Mouse (Mus musculus): ENCODE measurements around the gene Ppp2r2c. TPM values are rescaled to one million over a fixed set of nuclear protein-coding genes. Genes with fewer than 3 reads are reported as not detected.

Ppp2r2c gene
- total and polyA plus RNA-seq, 3 experiments = 0.05 TPM; not detected in 2

GRCm38 (mm10) chr5:36866701-36867250, 1.5 kb upstream of the Ppp2r2c start:
- Histone ChIP-seq H3K9me3 (replicated peaks) (peaks cover 15% of the 10 kb centered on the region), H3K4me1 (ENCODE audit: insufficient read depth, low read depth, low read length) (no peaks in the 10 kb centered on the region), H3K4me3 (ENCODE audit: low read depth, low read length) (no peak overlapping the region), H3K36me3 (replicated peaks) (no peaks in the 10 kb centered on the region), H3K27me3 (ENCODE audit: insufficient read depth, low read length) (no peaks in the 10 kb centered on the region; the same call in 1 of the 2 replicates)
- DNase-seq (ENCODE audit: low spot score) = no peak
- TF ChIP-seq GATA2 (IDR thresholded peaks at IDR 0.05; ENCODE audit: borderline replicate concordance, low read depth, low read length) (no peak), POLR2AphosphoS5 (IDR thresholded peaks at IDR 0.05; ENCODE audit: insufficient replicate concordance, low read depth, low read length) (no peak)
- ATAC-seq (ENCODE audit: extremely low read depth, insufficient number of reproducible peaks, low FRiP score, poor library complexity, severe bottlenecking) = no peak

- no peaks in the 10 kb centered on the region for H3K36me3 ChIP-seq (replicated peaks)
- H3K4me1 ChIP-seq (ENCODE audit: insufficient read depth, low read depth, low read length) = no peaks in the 10 kb centered on the region
- ATAC-seq (ENCODE audit: extremely low read depth, insufficient number of reproducible peaks, low FRiP score, poor library complexity, severe bottlenecking) (no peak), DNase-seq (ENCODE audit: low spot score) (no peak)
- no peaks in the 10 kb centered on the region; the same call in 1 of the 2 replicates for H3K27me3 ChIP-seq (ENCODE audit: insufficient read depth, low read length)
- TF ChIP-seq GATA1 (IDR thresholded peaks at IDR 0.05; ENCODE audit: borderline replicate concordance, low read length) (no peak), TAL1 (conservative IDR thresholded peaks at IDR 0.05; ENCODE audit: low read depth, low read length) (no peak), POLR2AphosphoS5 (IDR thresholded peaks at IDR 0.05; ENCODE audit: insufficient replicate concordance, low read depth, low read length) (no peak), GATA2 (IDR thresholded peaks at IDR 0.05; ENCODE audit: borderline replicate concordance, low read depth, low read length) (no peak), CTCF (IDR thresholded peaks at IDR 0.05; ENCODE audit: low read depth, low read length) (no peak)
- H3K4me3 ChIP-seq (ENCODE audit: low read depth, low read length) = no peak overlapping the region
- peaks cover 15% of the 10 kb centered on the region for H3K9me3 ChIP-seq (replicated peaks)
These were observed 752 bp upstream of the Ppp2r2c start for GRCm38 (mm10) chr5:36867561-36867960.

GRCm38 (mm10) chr5:36869186-36869577, 869 bp downstream of the Ppp2r2c start:
- no peak for DNase-seq (ENCODE audit: low spot score)
- no peaks in the 10 kb centered on the region; the same call in 1 of the 2 replicates for H3K27me3 ChIP-seq (ENCODE audit: insufficient read depth, low read length)

GRCm38 (mm10) chr5:36869578-36870236, 1.4 kb downstream of the Ppp2r2c start:
- no peaks in the 10 kb centered on the region for H3K4me1 ChIP-seq (ENCODE audit: insufficient read depth, low read depth, low read length)
- peaks cover 15% of the 10 kb centered on the region for H3K9me3 ChIP-seq (replicated peaks)
- H3K36me3 ChIP-seq (replicated peaks) = no peaks in the 10 kb centered on the region
- ATAC-seq (ENCODE audit: extremely low read depth, insufficient number of reproducible peaks, low FRiP score, poor library complexity, severe bottlenecking) (no peak), DNase-seq (ENCODE audit: low spot score) (no peak)
- H3K4me3 ChIP-seq (ENCODE audit: low read depth, low read length) = no peak overlapping the region
- TF ChIP-seq POLR2AphosphoS5 (IDR thresholded peaks at IDR 0.05; ENCODE audit: insufficient replicate concordance, low read depth, low read length) (no peak), GATA1 (IDR thresholded peaks at IDR 0.05; ENCODE audit: borderline replicate concordance, low read length) (no peak), TAL1 (conservative IDR thresholded peaks at IDR 0.05; ENCODE audit: low read depth, low read length) (no peak), CTCF (IDR thresholded peaks at IDR 0.05; ENCODE audit: low read depth, low read length) (no peak), GATA2 (IDR thresholded peaks at IDR 0.05; ENCODE audit: borderline replicate concordance, low read depth, low read length) (no peak)
- no peaks in the 10 kb centered on the region; the same call in 1 of the 2 replicates for H3K27me3 ChIP-seq (ENCODE audit: insufficient read depth, low read length)

More at GRCm38 (mm10) chr5:36869186-36869577, 869 bp downstream of the Ppp2r2c start:
- no peaks in the 10 kb centered on the region for H3K4me1 ChIP-seq (ENCODE audit: insufficient read depth, low read depth, low read length)
- no peak overlapping the region for H3K4me3 ChIP-seq (ENCODE audit: low read depth, low read length)
- peaks cover 15% of the 10 kb centered on the region for H3K9me3 ChIP-seq (replicated peaks)
- no peak for ATAC-seq (ENCODE audit: extremely low read depth, insufficient number of reproducible peaks, low FRiP score, poor library complexity, severe bottlenecking)
- H3K36me3 ChIP-seq (replicated peaks) = no peaks in the 10 kb centered on the region
- TF ChIP-seq GATA2 (IDR thresholded peaks at IDR 0.05; ENCODE audit: borderline replicate concordance, low read depth, low read length) (no peak), POLR2AphosphoS5 (IDR thresholded peaks at IDR 0.05; ENCODE audit: insufficient replicate concordance, low read depth, low read length) (no peak), GATA1 (IDR thresholded peaks at IDR 0.05; ENCODE audit: borderline replicate concordance, low read length) (no peak), TAL1 (conservative IDR thresholded peaks at IDR 0.05; ENCODE audit: low read depth, low read length) (no peak)

GRCm38 (mm10) chr5:36870916-36871315, 2.6 kb downstream of the Ppp2r2c start:
- no peak for DNase-seq (ENCODE audit: low spot score)
- Histone ChIP-seq H3K36me3 (replicated peaks) (no peaks in the 10 kb centered on the region), H3K27me3 (ENCODE audit: insufficient read depth, low read length) (no peaks in the 10 kb centered on the region; the same call in 1 of the 2 replicates), H3K4me1 (ENCODE audit: insufficient read depth, low read depth, low read length) (no peaks in the 10 kb centered on the region), H3K9me3 (replicated peaks) (peaks cover 15% of the 10 kb centered on the region), H3K4me3 (ENCODE audit: low read depth, low read length) (no peak overlapping the region)
- no peak for TF ChIP-seq POLR2AphosphoS5 (IDR thresholded peaks at IDR 0.05; ENCODE audit: insufficient replicate concordance, low read depth, low read length)
- no peak for TF ChIP-seq GATA2 (IDR thresholded peaks at IDR 0.05; ENCODE audit: borderline replicate concordance, low read depth, low read length)
- TF ChIP-seq TAL1 (conservative IDR thresholded peaks at IDR 0.05; ENCODE audit: low read depth, low read length) = no peak
- no peak for TF ChIP-seq CTCF (IDR thresholded peaks at IDR 0.05; ENCODE audit: low read depth, low read length)
- TF ChIP-seq GATA1 (IDR thresholded peaks at IDR 0.05; ENCODE audit: borderline replicate concordance, low read length) = no peak
- no peak for ATAC-seq (ENCODE audit: extremely low read depth, insufficient number of reproducible peaks, low FRiP score, poor library complexity, severe bottlenecking)

GRCm38 (mm10) chr5:36875956-36876355, 7.6 kb downstream of the Ppp2r2c start:
- no peak overlapping the region for H3K4me3 ChIP-seq (ENCODE audit: low read depth, low read length)
- H3K27me3 ChIP-seq (ENCODE audit: insufficient read depth, low read length) = no peaks in the 10 kb centered on the region; the same call in 1 of the 2 replicates
- H3K4me1 ChIP-seq (ENCODE audit: insufficient read depth, low read depth, low read length) = no peaks in the 10 kb centered on the region
- H3K36me3 ChIP-seq (replicated peaks) = no peaks in the 10 kb centered on the region
- H3K9me3 ChIP-seq (replicated peaks) = no peaks in the 10 kb centered on the region
- DNase-seq (ENCODE audit: low spot score) = no peak
- no peak for ATAC-seq (ENCODE audit: extremely low read depth, insufficient number of reproducible peaks, low FRiP score, poor library complexity, severe bottlenecking)
- no peak for TF ChIP-seq POLR2AphosphoS5 (IDR thresholded peaks at IDR 0.05; ENCODE audit: insufficient replicate concordance, low read depth, low read length)
- no peak for TF ChIP-seq GATA1 (IDR thresholded peaks at IDR 0.05; ENCODE audit: borderline replicate concordance, low read length)
- no peak for TF ChIP-seq GATA2 (IDR thresholded peaks at IDR 0.05; ENCODE audit: borderline replicate concordance, low read depth, low read length)
- no peak for TF ChIP-seq CTCF (IDR thresholded peaks at IDR 0.05; ENCODE audit: low read depth, low read length)
- TF ChIP-seq TAL1 (conservative IDR thresholded peaks at IDR 0.05; ENCODE audit: low read depth, low read length) = no peak
